Comparison of ENCODE assay signal across 8 mouse cellular contexts in genomic region chr3:84692647-84693199, GRCm38 (mm10). TPM values are rescaled to one million over a fixed set of nuclear protein-coding genes. Genes with fewer than 3 reads are reported as not detected.
A peak's percentile ranks its signal among the peaks of the same experiment; 100 is the strongest.
DNase-seq lines count a peak whose midpoint lies in the region; ATAC-seq and TF ChIP-seq lines count a peak whose summit lies in the region.
"Had no signal": no experiment of that assay in that cellular context is flagged by ENCODE, and none has a peak within 500 bp of the region (broad histone marks: within the 10 kb centered on the region; RNA-seq: fewer than 3 reads in every experiment).

No protein-coding gene starts in this region.

- TF ChIP-seq CTCF in G1E (IDR thresholded peaks at IDR 0.05; ENCODE audit: low read depth, low read length) = no peak
- TF ChIP-seq CTCF in lung, adult 2 months (IDR thresholded peaks at IDR 0.05; ENCODE audit: insufficient read depth, low read length) = peak; percentile 12; the same call in 1 of the 2 replicates

- H3K9ac ChIP-seq in kidney, embryonic 16.5 days (replicated peaks; ENCODE audit: low read length) = no peak overlapping the region
- H3K9ac ChIP-seq: limb, embryonic 12.5 days had no signal

- no peak for ATAC-seq in kidney, embryonic 16.5 days (ENCODE audit: low FRiP score, low TSS enrichment)
- no peak; the same call in 1 of the 2 replicates for ATAC-seq in G1E (ENCODE audit: extremely low read depth, insufficient number of reproducible peaks, low FRiP score, poor library complexity, severe bottlenecking)

- 50% methylated on average over 4 of the region's 4 CpGs for WGBS in kidney, embryonic 16.5 days
- WGBS in lung, adult 2 months = 62% methylated on average over 4 of the region's 4 CpGs

- no peak overlapping the region for H3K27ac ChIP-seq in kidney, embryonic 16.5 days (ENCODE audit: low read length)
- H3K27ac ChIP-seq: limb, embryonic 12.5 days had no signal

- H3K36me3 ChIP-seq in kidney, embryonic 16.5 days (ENCODE audit: insufficient read depth, low read length) = no peaks in the 10 kb centered on the region
- no peaks in the 10 kb centered on the region for H3K36me3 ChIP-seq in G1E (replicated peaks)
- H3K36me3 ChIP-seq: limb, embryonic 12.5 days had no signal

- H3K4me2 ChIP-seq in kidney, embryonic 16.5 days (replicated peaks; ENCODE audit: low read depth, low read length) = no peak overlapping the region
- H3K4me2 ChIP-seq: limb, embryonic 12.5 days had no signal

- H3K4me3 ChIP-seq in kidney, embryonic 16.5 days (ENCODE audit: low read length) = no peak overlapping the region
- no peak overlapping the region for H3K4me3 ChIP-seq in G1E (ENCODE audit: low read depth, low read length)
- H3K4me3 ChIP-seq in lung, adult 2 months (replicated peaks; ENCODE audit: extremely low read depth, low read depth, low read length) = no peak overlapping the region
- H3K4me3 ChIP-seq: limb, embryonic 12.5 days had no signal

- peak; percentile 50 for DNase-seq in kidney, postnatal 10 days
- DNase-seq in G1E (ENCODE audit: low spot score) = peak; percentile 27
- peak; percentile 17 for DNase-seq in c-Kit-negative CD71-positive TER-119-positive erythroid progenitor cells, embryonic 14.5 days (ENCODE audit: low read depth, low spot score)
- DNase-seq in lung, adult 2 months = no peak
- DNase-seq in urinary bladder, adult 18-20 months (ENCODE audit: low spot score in 2 of 2) = no peak
- DNase-seq in right cerebral cortex, postnatal 4 days = no peak

- no peaks in the 10 kb centered on the region for H3K27me3 ChIP-seq in kidney, embryonic 16.5 days (ENCODE audit: insufficient read depth, low read length)
- H3K27me3 ChIP-seq in G1E (ENCODE audit: insufficient read depth, low read length) = peaks cover 34% of the 10 kb centered on the region
- H3K27me3 ChIP-seq: limb, embryonic 12.5 days had no signal

- no peak for TF ChIP-seq POLR2A in lung, adult 2 months (IDR thresholded peaks at IDR 0.05; ENCODE audit: borderline replicate concordance, extremely low read depth, low read depth, low read length)

- H3K4me1 ChIP-seq in kidney, embryonic 16.5 days (ENCODE audit: insufficient read depth, low read length) = peaks cover 14% of the 10 kb centered on the region
- H3K4me1 ChIP-seq in G1E (ENCODE audit: insufficient read depth, low read depth, low read length) = peaks cover 40% of the 10 kb centered on the region
- H3K4me1 ChIP-seq in lung, adult 2 months (ENCODE audit: control insufficient read depth, insufficient read depth, low read length) = peaks cover 4% of the 10 kb centered on the region; the same call in 1 of the 2 replicates

- no peaks in the 10 kb centered on the region for H3K9me3 ChIP-seq in kidney, embryonic 16.5 days (ENCODE audit: low read length)
- H3K9me3 ChIP-seq in G1E (replicated peaks) = no peaks in the 10 kb centered on the region
- H3K9me3 ChIP-seq: limb, embryonic 12.5 days had no signal

RNA-seq across cellular contexts. Expression of gene Tmem154, which starts 26.7 kb away (rescaled TPM):
- polyA plus RNA-seq in kidney, embryonic 16.5 days (2015; fragmentation: Nextera tagmentation; extraction: Ambion mirVana) = 0.82 and 0.89 TPM in 2 replicates
- 0.63 TPM in 1 of 2 replicates, not detected in the other for total RNA-seq in G1E (2014; fragmentation: Nextera tagmentation)
- total RNA-seq in G1E (2017) = 0.16 and 0.17 TPM in 2 replicates
- 0.03 and 0.09 TPM in 2 replicates for polyA plus RNA-seq in G1E (2012)
- 6.4 and 11.9 TPM in 2 replicates for polyA plus RNA-seq in lung, adult 2 months (2012; rRNA removed)

Comparison
In these comparisons a context has a peak if more than half of its experiments do, and no peak if none do; other contexts are left out.
1. DNase-seq: peak in kidney, postnatal 10 days (single experiment), G1E (single experiment) and c-Kit-negative CD71-positive TER-119-positive erythroid progenitor cells, embryonic 14.5 days (single experiment); none in lung, adult 2 months (single experiment), urinary bladder, adult 18-20 months (0 of 2) and right cerebral cortex, postnatal 4 days (single experiment).